In the genomic region with DNA sequence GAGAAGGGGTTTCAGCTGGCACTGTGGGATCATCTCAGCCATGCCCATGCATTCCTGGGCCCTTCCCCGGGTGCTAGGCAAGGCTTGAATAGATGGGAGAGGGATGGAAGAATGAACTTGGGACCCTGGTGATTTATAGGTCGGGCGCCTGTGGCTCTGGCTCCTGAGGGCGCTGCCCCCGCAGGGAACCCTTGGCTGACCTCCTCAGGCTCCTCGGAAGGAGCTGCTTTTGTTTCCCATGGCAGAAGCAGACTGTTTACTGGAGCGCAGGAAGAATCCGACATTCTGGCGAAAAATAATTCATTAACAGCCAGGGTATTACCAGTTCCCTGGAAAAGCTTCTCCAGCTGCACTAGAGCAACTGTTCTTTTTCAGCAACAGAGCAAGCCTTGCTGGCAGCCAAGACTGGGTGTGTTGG, we compare ENCODE assay signal across 11 mouse cellular contexts. TPM values are rescaled to one million over a fixed set of nuclear protein-coding genes. Genes with fewer than 3 reads are reported as not detected.
DNase-seq lines count a peak whose midpoint lies in the region; ATAC-seq lines count a peak whose summit lies in the region.
"Had no signal": no experiment of that assay in that cellular context is flagged by ENCODE, and none has a peak within 500 bp of the region (broad histone marks: within the 10 kb centered on the region; RNA-seq: fewer than 3 reads in every experiment).

No protein-coding gene starts in this region.

- intact Hi-C loops in left cerebral cortex, postnatal 14 days (cut with DNase I), result no loop called here

- peaks cover 71% of the 10 kb centered on the region for H3K27me3 ChIP-seq in midbrain, embryonic 12.5 days
- H3K27me3 ChIP-seq in midbrain, embryonic 11.5 days (ENCODE audit: control insufficient read depth, insufficient read depth, low read length), result peaks cover 46% of the 10 kb centered on the region
- 0 out of 2 replicates have a peak, but pooled peaks cover 13% of the 10 kb centered on the region for H3K27me3 ChIP-seq in neural tube, embryonic 12.5 days (replicated peaks)

- WGBS in midbrain, embryonic 12.5 days, result 30% methylated on average over 9 of the region's 9 CpGs
- WGBS in midbrain, embryonic 11.5 days, result 32% methylated on average over 9 of the region's 9 CpGs
- WGBS in neural tube, embryonic 12.5 days, result 26% methylated on average over 9 of the region's 9 CpGs

- peak; percentile 58 for ATAC-seq in frontal cortex, adult (ENCODE audit: low TSS enrichment)
- ATAC-seq in midbrain, embryonic 12.5 days (ENCODE audit: low FRiP score, low read depth), result no peak
- no peak for ATAC-seq in midbrain, embryonic 11.5 days (ENCODE audit: low FRiP score)
- peak; percentile 62 for ATAC-seq in neural tube, embryonic 12.5 days (ENCODE audit: low FRiP score, low read depth)
- ATAC-seq: Patski had no signal

- H3K27ac ChIP-seq in midbrain, embryonic 12.5 days (replicated peaks), result no peak overlapping the region
- no peak overlapping the region for H3K27ac ChIP-seq in midbrain, embryonic 11.5 days (ENCODE audit: low read depth, low read length)
- no peak overlapping the region for H3K27ac ChIP-seq in neural tube, embryonic 12.5 days
- H3K27ac ChIP-seq: heart, embryonic 15.5 days; stomach, embryonic 15.5 days had no signal

- no peak overlapping the region for H3K4me3 ChIP-seq in midbrain, embryonic 12.5 days
- no peak overlapping the region for H3K4me3 ChIP-seq in midbrain, embryonic 11.5 days (ENCODE audit: low read depth, low read length)
- no peak overlapping the region for H3K4me3 ChIP-seq in neural tube, embryonic 12.5 days
- H3K4me3 ChIP-seq: heart, embryonic 15.5 days; stomach, embryonic 15.5 days had no signal

- DNase-seq in frontal cortex, adult 2 months (ENCODE audit: extremely low spot score in 1 of 2, low spot score in 1 of 2), result no peak
- DNase-seq in midbrain, embryonic 11.5 days (ENCODE audit: low spot score, missing footprints), result no peak
- peak; percentile 59 for DNase-seq in kidney, adult 9 months
- no peak for DNase-seq in adrenal gland, postnatal 4 days (ENCODE audit: low spot score in 2 of 2)
- no peak for DNase-seq in left cerebral cortex, postnatal 14 days (ENCODE audit: low spot score in 2 of 2)

- no peak overlapping the region for H3K9ac ChIP-seq in midbrain, embryonic 12.5 days (replicated peaks)
- H3K9ac ChIP-seq in midbrain, embryonic 11.5 days (ENCODE audit: low read length), result no peak overlapping the region
- H3K9ac ChIP-seq in neural tube, embryonic 12.5 days, result no peak overlapping the region
- H3K9ac ChIP-seq: heart, embryonic 15.5 days; stomach, embryonic 15.5 days had no signal

- 0 out of 2 replicates have a peak overlapping the region, but pooled peaks have one; percentile 8 for H3K4me2 ChIP-seq in midbrain, embryonic 12.5 days (replicated peaks)
- no peak overlapping the region for H3K4me2 ChIP-seq in midbrain, embryonic 11.5 days
- peak overlapping the region; percentile 38 for H3K4me2 ChIP-seq in neural tube, embryonic 12.5 days (replicated peaks)
- H3K4me2 ChIP-seq: heart, embryonic 15.5 days; stomach, embryonic 15.5 days had no signal

- no peaks in the 10 kb centered on the region for H3K36me3 ChIP-seq in midbrain, embryonic 12.5 days
- no peaks in the 10 kb centered on the region for H3K36me3 ChIP-seq in midbrain, embryonic 11.5 days (ENCODE audit: control insufficient read depth, insufficient read depth, low read length)
- no peaks in the 10 kb centered on the region for H3K36me3 ChIP-seq in neural tube, embryonic 12.5 days
- H3K36me3 ChIP-seq: heart, embryonic 15.5 days; stomach, embryonic 15.5 days had no signal

- no peaks in the 10 kb centered on the region for H3K9me3 ChIP-seq in midbrain, embryonic 12.5 days
- no peaks in the 10 kb centered on the region for H3K9me3 ChIP-seq in midbrain, embryonic 11.5 days (ENCODE audit: control insufficient read depth, low read length)
- H3K9me3 ChIP-seq in neural tube, embryonic 12.5 days, result no peaks in the 10 kb centered on the region
- H3K9me3 ChIP-seq: heart, embryonic 15.5 days; stomach, embryonic 15.5 days had no signal

- H3K4me1 ChIP-seq in midbrain, embryonic 12.5 days, result no peaks in the 10 kb centered on the region
- H3K4me1 ChIP-seq in midbrain, embryonic 11.5 days (ENCODE audit: control insufficient read depth, insufficient read depth, low read length), result peaks cover 3% of the 10 kb centered on the region; the same call in 1 of the 2 replicates
- peaks cover 10% of the 10 kb centered on the region; the same call in 1 of the 2 replicates for H3K4me1 ChIP-seq in neural tube, embryonic 12.5 days
- H3K4me1 ChIP-seq: heart, embryonic 15.5 days; stomach, embryonic 15.5 days had no signal

RNA-seq across cellular contexts. Expression of a gene that starts 6.5 kb away (rescaled TPM):
- polyA plus RNA-seq in frontal cortex, adult 2 months (2012; rRNA removed), result 13.7 and 15.5 TPM in 2 replicates
- 5.5 and 6.2 TPM in 2 replicates for polyA plus RNA-seq in midbrain, embryonic 12.5 days (2016; fragmentation: Nextera tagmentation; extraction: Ambion mirVana)
- 3.8 and 4.1 TPM in 2 replicates for polyA plus RNA-seq in midbrain, embryonic 11.5 days (2014; fragmentation: Nextera tagmentation; extraction: Ambion mirVana)
- 12.3 and 15.9 TPM in 2 replicates for polyA plus RNA-seq in neural tube, embryonic 12.5 days (2016; fragmentation: Nextera tagmentation; extraction: Ambion mirVana)
- total RNA-seq in adrenal gland, postnatal 4 days (2021), result 10 to 100 TPM; 21.6 to 28.4 TPM
- total RNA-seq in left cerebral cortex, postnatal 14 days (2021), result 10 to 100 TPM; 10.7 to 12.2 TPM
- polyA plus RNA-seq: Patski had no signal

Comparison
In these comparisons a context has a peak if more than half of its experiments do, and no peak if none do; other contexts are left out.
1. ATAC-seq: peak in frontal cortex, adult (single experiment) and neural tube, embryonic 12.5 days (single experiment); none in midbrain, embryonic 12.5 days (single experiment) and midbrain, embryonic 11.5 days (single experiment).